Mouse (Mus musculus) heart, adult 2 months (tissue): ENCODE results near the gene Gm36864. TPM values are rescaled to one million over a fixed set of nuclear protein-coding genes. Genes with fewer than 3 reads are reported as not detected.

Experiments used
- DNase-seq, 2 experiments: peaks; one replicate each; pipeline ENCODE4 v3.0.0; 2021
- H3K27ac ChIP-seq: fragments of 200-600 bp; 2 replicates; pipeline ENCODE4 v1.8.1; 2022
- H3K27me3 ChIP-seq: fragments of 200-500 bp; 2 replicates; pipeline ENCODE4 v1.6.1; 2012; ENCODE audit warnings: mild to moderate bottlenecking, low read length, inconsistent platforms, mixed read lengths; ENCODE audit not compliant: control insufficient read depth, insufficient read depth
- H3K36me3 ChIP-seq: fragments of 200-500 bp; 2 replicates; pipeline ENCODE4 v1.6.1; 2012; ENCODE audit warnings: low read length, inconsistent platforms; ENCODE audit not compliant: control insufficient read depth, insufficient read depth
- H3K4me1 ChIP-seq: fragments of 200-500 bp; 2 replicates; pipeline ENCODE4 v1.6.1; 2011; ENCODE audit warnings: low read length; ENCODE audit not compliant: control insufficient read depth, insufficient read depth
- H3K4me3 ChIP-seq: fragments of 200-600 bp; 2 replicates; pipeline ENCODE4 v1.8.1; 2022
- H3K79me2 ChIP-seq: fragments of 200-500 bp; replicated peaks from 2 replicates; pipeline ENCODE4 v1.6.1; 2012; ENCODE audit warnings: mild to moderate bottlenecking, inconsistent platforms, low read length, moderate library complexity, mixed read lengths; ENCODE audit not compliant: control insufficient read depth, insufficient read depth
- H3K9ac ChIP-seq: fragments of 200-500 bp; 2 replicates; pipeline ENCODE4 v1.6.1; 2012; ENCODE audit warnings: low read depth, mild to moderate bottlenecking, control low read depth, inconsistent platforms, low read length, mixed read lengths
- CTCF ChIP-seq: fragments of 200-600 bp; IDR thresholded peaks from 2 replicates; pipeline ENCODE4 v1.8.1; 2022; ENCODE audit warnings: antibody characterized with exemption, mild to moderate bottlenecking, moderate library complexity
- EP300 ChIP-seq: fragments of 200-500 bp; IDR thresholded peaks from 2 replicates; pipeline ENCODE4 v1.6.1; 2011; ENCODE audit warnings: low read depth, low read length, control low read depth; ENCODE audit not compliant: insufficient read depth
- POLR2A ChIP-seq: fragments of 200-500 bp; IDR thresholded peaks from 2 replicates; pipeline ENCODE4 v1.6.1; 2011; ENCODE audit warnings: mild to moderate bottlenecking, low read depth, low read length, control low read depth; ENCODE audit not compliant: insufficient read depth
- WGBS: fragments of 180-500 bp; shearing (Covaris S2); methylation state at CpG from one replicate; pipeline ENCODE4 v1.1.7; 2018; 5-methylcytosine and 5-hydroxymethylcytosine counted together
- intact Hi-C: fragments of 180-260 bp; cut with DNase I; formaldehyde crosslinking; loops from one replicate; pipeline ENCODE4 v1.15.1; 2025
- polyA plus RNA-seq: library from polyadenylated mRNA; depleted of rRNA; stranded (reverse); fragments of >200 nt; gene quantifications from 2 replicates; pipeline ENCODE4 v1.2.3, GENCODE M21; 2012; rRNA removed
- total RNA-seq, 2 experiments: library from RNA; stranded (reverse); gene quantifications; 2 replicates each; pipeline ENCODE4 v1.2.3; 2021

Gene Gm36864
- total and polyA plus RNA-seq, 3 experiments: not detected

DNA sequence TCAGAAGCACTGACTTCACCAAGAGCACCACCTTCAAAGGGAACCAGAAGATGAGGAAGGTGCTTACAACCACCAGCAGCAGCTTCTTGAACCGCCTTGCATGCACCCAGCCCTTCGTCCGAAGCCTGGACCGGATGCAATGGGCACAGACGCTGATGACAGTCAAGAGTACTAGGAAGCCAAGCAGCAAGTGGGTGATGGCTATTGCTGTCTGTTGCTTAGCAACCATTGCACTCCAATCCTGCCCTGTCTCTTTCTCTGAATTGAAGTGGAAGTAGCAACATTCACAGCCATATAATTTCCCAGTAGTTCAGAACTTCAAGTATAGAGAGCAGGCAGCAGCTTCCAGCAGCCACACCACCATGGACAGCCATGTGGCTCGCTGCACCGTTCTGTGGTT, 45.6 kb downstream of the Gm36864 start:
- 74% methylated on average over 7 of the region's 7 CpGs for WGBS
- intact Hi-C loops: no loop called here

DNA sequence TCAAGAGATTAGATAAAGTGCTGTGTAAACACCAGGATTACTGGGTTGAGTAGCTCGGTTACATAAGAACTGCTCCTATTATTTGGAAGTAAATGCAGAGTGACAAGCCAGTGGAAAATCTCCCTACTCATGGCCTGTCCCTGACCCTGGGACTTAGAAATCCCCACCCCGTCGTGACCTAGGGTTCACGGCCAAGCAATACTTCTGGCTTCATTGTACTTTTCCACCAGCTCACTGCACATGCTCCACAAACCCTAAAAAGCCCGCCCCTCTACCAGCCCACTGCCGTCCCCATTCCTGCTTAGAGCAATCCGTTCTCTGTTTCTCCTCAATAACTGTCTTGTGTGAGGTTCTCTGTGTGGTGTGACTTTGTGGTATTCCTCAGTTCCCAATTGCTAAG, 51.8 kb downstream of the Gm36864 start:
- no peaks in the 10 kb centered on the region for H3K79me2 ChIP-seq
- H3K9ac ChIP-seq: no peak overlapping the region
- DNase-seq: no peak
- intact Hi-C loops: no loop called here
- H3K4me3 ChIP-seq: no peak overlapping the region
- no peaks in the 10 kb centered on the region; the same call in 1 of the 2 replicates for H3K27me3 ChIP-seq
- TF ChIP-seq POLR2A (no peak), CTCF (no peak), EP300 (no peak)
- no peaks in the 10 kb centered on the region for H3K36me3 ChIP-seq
- H3K4me1 ChIP-seq: no peaks in the 10 kb centered on the region
- 60% methylated on average over 7 of the region's 7 CpGs for WGBS
- no peak overlapping the region for H3K27ac ChIP-seq

More for the DNA sequence above, 45.6 kb downstream of the Gm36864 start:
- H3K36me3 ChIP-seq: no peaks in the 10 kb centered on the region
- no peaks in the 10 kb centered on the region for H3K4me1 ChIP-seq
- no peak for TF ChIP-seq POLR2A
- no peak for TF ChIP-seq CTCF
- no peak for TF ChIP-seq EP300
- no peak overlapping the region for H3K9ac ChIP-seq
- peaks cover 2% of the 10 kb centered on the region; the same call in 1 of the 2 replicates for H3K27me3 ChIP-seq
- no peak for DNase-seq
- no peak overlapping the region for H3K27ac ChIP-seq
- H3K4me3 ChIP-seq: no peak overlapping the region
- H3K79me2 ChIP-seq: no peaks in the 10 kb centered on the region

DNA sequence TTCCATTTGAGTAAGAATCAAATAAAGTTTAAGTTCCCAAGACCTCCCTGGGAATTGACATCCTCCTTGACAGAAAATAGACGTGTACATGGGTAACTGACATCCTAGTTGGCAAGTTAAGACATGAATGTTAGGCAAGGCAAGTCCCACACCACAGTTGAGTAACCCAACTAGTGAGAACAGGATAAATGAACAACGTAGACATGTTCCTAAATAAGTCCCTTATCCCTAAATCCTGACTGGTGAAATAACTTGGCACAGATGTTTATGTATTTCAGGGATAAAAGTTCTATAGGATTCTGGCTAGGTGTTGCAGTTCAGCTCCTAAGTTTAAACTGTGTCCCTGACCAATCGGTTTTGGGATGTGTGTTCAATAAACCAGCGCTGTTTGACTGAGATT, 55.0 kb downstream of the Gm36864 start:
- H3K27ac ChIP-seq: no peak overlapping the region
- H3K79me2 ChIP-seq: no peaks in the 10 kb centered on the region
- no peak for DNase-seq
- H3K4me3 ChIP-seq: no peak overlapping the region
- intact Hi-C loops: no loop called here
- H3K36me3 ChIP-seq: no peaks in the 10 kb centered on the region
- no peaks in the 10 kb centered on the region for H3K4me1 ChIP-seq
- WGBS: 62% methylated on average over 4 of the region's 4 CpGs
- H3K9ac ChIP-seq: no peak overlapping the region
- TF ChIP-seq CTCF (no peak), POLR2A (no peak), EP300 (no peak)
- no peaks in the 10 kb centered on the region for H3K27me3 ChIP-seq

DNA sequence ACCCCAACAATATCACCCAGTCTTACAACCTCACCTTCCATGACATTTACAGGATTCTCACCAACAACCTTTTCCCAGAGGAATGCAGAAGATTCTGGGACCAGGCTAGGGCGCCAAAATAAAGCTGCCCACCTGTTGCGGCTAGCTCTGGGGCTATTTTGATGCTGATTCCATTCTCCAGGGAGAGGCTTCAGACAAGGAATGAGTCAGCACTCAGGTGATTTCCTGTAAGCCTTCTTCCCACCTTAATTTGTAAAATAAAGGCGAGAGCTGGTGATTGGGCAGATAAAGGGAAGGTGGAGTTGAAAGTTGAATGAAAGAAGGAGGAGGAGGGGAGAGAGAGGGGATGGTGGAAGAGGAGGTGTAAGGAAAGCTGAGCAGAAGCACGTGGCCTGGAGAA, 55.4 kb downstream of the Gm36864 start:
- H3K36me3 ChIP-seq: no peaks in the 10 kb centered on the region
- WGBS: 40% methylated on average over 4 of the region's 4 CpGs
- no peak overlapping the region for H3K4me3 ChIP-seq
- no peaks in the 10 kb centered on the region for H3K79me2 ChIP-seq
- H3K27me3 ChIP-seq: no peaks in the 10 kb centered on the region
- H3K27ac ChIP-seq: no peak overlapping the region
- no peak for DNase-seq
- intact Hi-C loops: no loop called here
- no peak overlapping the region for H3K9ac ChIP-seq
- TF ChIP-seq CTCF (no peak), EP300 (no peak), POLR2A (no peak)
- H3K4me1 ChIP-seq: no peaks in the 10 kb centered on the region

Other genes with a start within 250 kb of the Gm36864 start
- gene Klk1b11, start 240.3 kb upstream of the Gm36864 start, total RNA-seq: not detected
- gene Klk1b11, start 240.3 kb upstream of the Gm36864 start, polyA plus RNA-seq: not detected in 2 replicates
- 1 to 10 TPM; 1.5 to 2.6 TPM for gene Klk1b26, start 224.0 kb upstream of the Gm36864 start, total RNA-seq
- 0.15 and 0.90 TPM in 2 replicates for gene Klk1b26, start 224.0 kb upstream of the Gm36864 start, polyA plus RNA-seq
- not detected for gene Klk1b27, start 183.9 kb upstream of the Gm36864 start, total RNA-seq
- gene Klk1b27, start 183.9 kb upstream of the Gm36864 start, polyA plus RNA-seq: not detected in 2 replicates
- not detected for gene Klk1b21, start 133.8 kb upstream of the Gm36864 start, total RNA-seq
- gene Klk1b21, start 133.8 kb upstream of the Gm36864 start, polyA plus RNA-seq: not detected in 2 replicates
- not detected for gene Klk1b22, start 123.5 kb upstream of the Gm36864 start, total RNA-seq
- 4.0 TPM in 1 of 2 replicates, not detected in the other for gene Klk1b22, start 123.5 kb upstream of the Gm36864 start, polyA plus RNA-seq
- gene Klk1b16, start 99.4 kb upstream of the Gm36864 start, total RNA-seq: not detected
- gene Klk1b16, start 99.4 kb upstream of the Gm36864 start, polyA plus RNA-seq: not detected in 2 replicates
- not detected for gene Klk1b24, start 47.9 kb upstream of the Gm36864 start, total RNA-seq
- not detected in 2 replicates for gene Klk1b24, start 47.9 kb upstream of the Gm36864 start, polyA plus RNA-seq
- gene Klk1b3, start 38.0 kb upstream of the Gm36864 start, total RNA-seq: not detected
- not detected in 2 replicates for gene Klk1b3, start 38.0 kb upstream of the Gm36864 start, polyA plus RNA-seq
- not detected for gene Klk1b4, start 28.7 kb upstream of the Gm36864 start, total RNA-seq
- 0.14 TPM in 1 of 2 replicates, not detected in the other for gene Klk1b4, start 28.7 kb upstream of the Gm36864 start, polyA plus RNA-seq
- gene Klk1b5, start 20.2 kb upstream of the Gm36864 start, total RNA-seq: not detected
- not detected in 2 replicates for gene Klk1b5, start 20.2 kb upstream of the Gm36864 start, polyA plus RNA-seq
- gene Klk1, start 10.8 kb upstream of the Gm36864 start, total RNA-seq: not detected
- gene Klk1, start 10.8 kb upstream of the Gm36864 start, polyA plus RNA-seq: 0.38 and 0.62 TPM in 2 replicates
- under 1 TPM; 0.68 to 0.70 TPM for gene 1700028J19Rik, start 10.5 kb downstream of the Gm36864 start, total RNA-seq
- gene 1700028J19Rik, start 10.5 kb downstream of the Gm36864 start, polyA plus RNA-seq: 1.3 and 2.1 TPM in 2 replicates
- gene 2410002F23Rik, start 10.5 kb downstream of the Gm36864 start, total RNA-seq: 10 to 100 TPM; 12.0 to 12.3 TPM
- 29.5 and 37.6 TPM in 2 replicates for gene 2410002F23Rik, start 10.5 kb downstream of the Gm36864 start, polyA plus RNA-seq
- not detected for gene Acp4, start 21.2 kb downstream of the Gm36864 start, total RNA-seq
- gene Acp4, start 21.2 kb downstream of the Gm36864 start, polyA plus RNA-seq: not detected in 2 replicates
- not detected for gene Gm15517, start 25.3 kb downstream of the Gm36864 start, total RNA-seq
- gene Gm15517, start 25.3 kb downstream of the Gm36864 start, polyA plus RNA-seq: not detected in 2 replicates
- 1 to 10 TPM in 1 of 2 experiments, under 1 TPM in 1; 0.60 to 1.1 TPM for gene Clec11a, start 70.7 kb downstream of the Gm36864 start, total RNA-seq
- 1.8 and 2.0 TPM in 2 replicates for gene Clec11a, start 70.7 kb downstream of the Gm36864 start, polyA plus RNA-seq
- gene Shank1, start 74.1 kb downstream of the Gm36864 start, total RNA-seq: 1 to 10 TPM; 1.2 to 2.3 TPM
- gene Shank1, start 74.1 kb downstream of the Gm36864 start, polyA plus RNA-seq: 0.94 and 1.1 TPM in 2 replicates
- 1 to 10 TPM; 1.4 to 2.5 TPM for gene Syt3, start 147.9 kb downstream of the Gm36864 start, total RNA-seq
- gene Syt3, start 147.9 kb downstream of the Gm36864 start, polyA plus RNA-seq: 3.1 and 3.2 TPM in 2 replicates
- under 1 TPM; 0.21 to 0.25 TPM for gene 1700008O03Rik, start 149.6 kb downstream of the Gm36864 start, total RNA-seq
- gene 1700008O03Rik, start 149.6 kb downstream of the Gm36864 start, polyA plus RNA-seq: 0.12 and 0.47 TPM in 2 replicates
- gene Lrrc4b, start 192.8 kb downstream of the Gm36864 start, total RNA-seq: 10 to 100 TPM; 30.1 to 34.1 TPM
- gene Lrrc4b, start 192.8 kb downstream of the Gm36864 start, polyA plus RNA-seq: 33.2 and 36.2 TPM in 2 replicates
- gene Aspdh, start 229.2 kb downstream of the Gm36864 start, total RNA-seq: 1 to 10 TPM; 1.3 to 1.5 TPM
- 2.4 and 2.6 TPM in 2 replicates for gene Aspdh, start 229.2 kb downstream of the Gm36864 start, polyA plus RNA-seq
- gene Josd2, start 231.8 kb downstream of the Gm36864 start, total RNA-seq: 100 to 1,000 TPM; 139 to 147 TPM
- gene Josd2, start 231.8 kb downstream of the Gm36864 start, polyA plus RNA-seq: 211 and 242 TPM in 2 replicates